Mouse (Mus musculus): Measurements from ENCODE around the gene Lhcgr. TPM values are rescaled to one million over a fixed set of nuclear protein-coding genes. Genes with fewer than 3 reads are reported as not detected.

Lhcgr gene
- polyA plus RNA-seq, 1 experiment from 2014 or later: 0.45 TPM

DNA sequence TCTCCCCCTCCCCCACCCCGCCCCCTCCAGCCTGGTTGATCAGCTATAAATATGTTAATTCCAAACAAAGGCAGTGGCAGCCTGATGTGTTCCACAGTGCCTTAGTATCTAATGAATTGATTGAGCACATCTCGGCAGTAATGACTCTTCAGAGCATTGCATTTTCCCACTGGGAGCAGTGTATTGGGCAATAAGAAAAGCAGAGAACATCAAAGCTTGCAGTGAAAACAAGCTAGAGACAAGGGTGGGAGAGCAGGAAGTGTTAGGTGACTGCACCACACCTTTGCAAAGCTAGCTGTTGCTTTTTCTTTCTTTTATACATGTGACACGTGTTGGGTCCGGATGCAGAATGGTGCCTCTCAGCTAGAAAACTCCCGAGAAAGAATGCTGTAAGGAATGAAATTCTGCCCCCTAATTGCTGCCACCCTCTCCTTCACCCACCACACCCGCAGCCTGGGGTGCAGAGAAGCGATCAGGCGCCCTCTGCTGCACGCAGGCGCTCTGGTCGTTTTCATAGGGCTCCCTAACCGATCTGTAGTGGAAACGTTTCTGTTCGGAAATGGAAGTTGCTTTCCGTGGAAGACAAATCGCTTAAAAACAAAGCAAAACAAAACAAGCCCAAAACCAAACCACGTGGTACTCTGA, 38.8 kb downstream of the Lhcgr start:
- ATAC-seq (ENCODE audit: low FRiP score, low TSS enrichment): peak; percentile 86; the same call in 1 of the 2 replicates

DNA sequence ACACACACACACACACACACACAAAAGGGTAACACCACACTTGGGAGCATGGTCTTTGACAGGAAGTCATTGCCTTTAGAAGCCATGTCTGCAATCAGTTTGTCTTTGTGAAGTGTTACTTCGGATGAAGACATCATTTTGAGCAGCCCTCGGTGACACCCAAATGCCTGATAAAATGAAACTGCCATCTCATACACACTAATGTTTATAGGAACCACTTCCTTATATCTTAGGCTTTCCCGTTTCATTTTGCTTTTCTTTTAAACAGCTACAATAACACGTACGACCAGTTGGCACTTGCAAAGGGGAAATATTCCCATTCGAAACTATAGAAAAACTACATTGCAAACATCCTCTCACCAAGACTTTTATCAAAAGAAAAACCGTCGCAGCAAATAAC, 42.1 kb downstream of the Lhcgr start:
- Histone ChIP-seq H3K27me3 (ENCODE audit: insufficient read depth, low read length) (no peaks in the 10 kb centered on the region), H3K4me3 (ENCODE audit: low read length) (no peak overlapping the region), H3K36me3 (ENCODE audit: insufficient read depth, low read length) (no peaks in the 10 kb centered on the region), H3K9me3 (ENCODE audit: low read length) (no peaks in the 10 kb centered on the region), H3K4me1 (ENCODE audit: insufficient read depth, low read length) (peaks cover 5% of the 10 kb centered on the region; the same call in 1 of the 2 replicates), H3K9ac (replicated peaks; ENCODE audit: low read length) (no peak overlapping the region), H3K27ac (ENCODE audit: low read length) (no peak overlapping the region), H3K4me2 (replicated peaks; ENCODE audit: low read depth, low read length) (no peak overlapping the region)
- 74% methylated on average over 8 of the region's 8 CpGs for WGBS
- no peak for ATAC-seq (ENCODE audit: low FRiP score, low TSS enrichment)

More for the DNA sequence above, 38.8 kb downstream of the Lhcgr start:
- H3K27me3 ChIP-seq (ENCODE audit: insufficient read depth, low read length): no peaks in the 10 kb centered on the region
- H3K9ac ChIP-seq (replicated peaks; ENCODE audit: low read length): peak overlapping the region; percentile 42
- peak overlapping the region; percentile 35 for H3K4me3 ChIP-seq (ENCODE audit: low read length)
- 2% methylated on average over 17 of the region's 17 CpGs for WGBS
- H3K4me1 ChIP-seq (ENCODE audit: insufficient read depth, low read length): peaks cover 5% of the 10 kb centered on the region; the same call in 1 of the 2 replicates
- no peaks in the 10 kb centered on the region for H3K36me3 ChIP-seq (ENCODE audit: insufficient read depth, low read length)
- H3K27ac ChIP-seq (ENCODE audit: low read length): no peak overlapping the region
- H3K4me2 ChIP-seq (replicated peaks; ENCODE audit: low read depth, low read length): peak overlapping the region; percentile 51
- no peaks in the 10 kb centered on the region for H3K9me3 ChIP-seq (ENCODE audit: low read length)

DNA sequence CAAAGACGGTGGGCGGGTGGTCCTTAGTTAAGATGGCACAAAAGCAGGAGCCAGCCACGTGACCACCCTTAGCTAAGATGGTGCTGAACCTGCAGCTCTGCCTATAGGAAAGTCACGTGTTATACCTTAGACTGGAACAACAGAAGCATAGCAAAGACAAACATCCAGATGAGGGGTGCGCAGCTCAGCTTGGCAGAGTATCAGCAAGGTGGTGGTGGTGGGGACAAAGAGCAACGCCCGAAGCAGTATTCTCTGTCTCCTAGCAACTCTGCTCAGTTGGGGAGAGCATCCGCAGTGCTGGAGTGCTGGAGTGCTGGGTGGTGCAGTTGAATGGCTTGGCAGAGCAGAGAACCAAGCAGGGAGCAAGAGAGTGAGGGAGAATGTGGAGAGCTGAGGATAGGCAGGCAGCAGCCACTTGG, 85.5 kb downstream of the Lhcgr start:
- H3K4me3 ChIP-seq (ENCODE audit: low read length): no peak overlapping the region
- H3K4me2 ChIP-seq (replicated peaks; ENCODE audit: low read depth, low read length): no peak overlapping the region
- H3K9me3 ChIP-seq (ENCODE audit: low read length): no peaks in the 10 kb centered on the region
- no peak overlapping the region for H3K27ac ChIP-seq (ENCODE audit: low read length)
- ATAC-seq (ENCODE audit: low FRiP score, low TSS enrichment): 0 out of 2 replicates have a peak, but pooled peaks have one; percentile 15
- 57% methylated on average over 8 of the region's 8 CpGs for WGBS
- H3K9ac ChIP-seq (replicated peaks; ENCODE audit: low read length): no peak overlapping the region
- no peaks in the 10 kb centered on the region for H3K4me1 ChIP-seq (ENCODE audit: insufficient read depth, low read length)
- no peaks in the 10 kb centered on the region for H3K27me3 ChIP-seq (ENCODE audit: insufficient read depth, low read length)
- H3K36me3 ChIP-seq (ENCODE audit: insufficient read depth, low read length): no peaks in the 10 kb centered on the region

DNA sequence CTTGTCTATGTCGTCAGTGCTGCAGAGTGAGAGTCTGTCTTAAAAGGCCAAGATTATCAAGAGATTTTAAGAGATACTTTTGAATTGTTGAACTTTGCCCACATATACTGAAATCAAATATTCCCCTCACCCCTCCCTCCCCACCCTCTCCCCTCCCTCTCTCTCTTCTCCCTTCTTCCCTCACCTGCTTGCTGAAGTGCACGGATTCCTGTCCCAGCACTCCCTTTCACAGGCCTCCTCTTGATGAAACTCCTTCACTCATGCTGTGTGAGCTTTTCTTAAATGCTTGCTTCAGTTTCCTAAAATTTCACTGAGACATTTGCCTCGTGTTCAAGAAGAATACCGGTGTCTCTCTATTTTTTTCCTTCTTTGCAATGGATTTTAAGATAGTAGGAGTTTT, 88.7 kb downstream of the Lhcgr start:
- Histone ChIP-seq H3K4me2 (replicated peaks; ENCODE audit: low read depth, low read length) (no peak overlapping the region), H3K27me3 (ENCODE audit: insufficient read depth, low read length) (no peaks in the 10 kb centered on the region), H3K4me1 (ENCODE audit: insufficient read depth, low read length) (no peaks in the 10 kb centered on the region), H3K9ac (replicated peaks; ENCODE audit: low read length) (no peak overlapping the region), H3K4me3 (ENCODE audit: low read length) (no peak overlapping the region), H3K9me3 (ENCODE audit: low read length) (no peaks in the 10 kb centered on the region), H3K36me3 (ENCODE audit: insufficient read depth, low read length) (no peaks in the 10 kb centered on the region), H3K27ac (ENCODE audit: low read length) (no peak overlapping the region)
- 51% methylated on average over 4 of the region's 4 CpGs for WGBS
- ATAC-seq (ENCODE audit: low FRiP score, low TSS enrichment): no peak

DNA sequence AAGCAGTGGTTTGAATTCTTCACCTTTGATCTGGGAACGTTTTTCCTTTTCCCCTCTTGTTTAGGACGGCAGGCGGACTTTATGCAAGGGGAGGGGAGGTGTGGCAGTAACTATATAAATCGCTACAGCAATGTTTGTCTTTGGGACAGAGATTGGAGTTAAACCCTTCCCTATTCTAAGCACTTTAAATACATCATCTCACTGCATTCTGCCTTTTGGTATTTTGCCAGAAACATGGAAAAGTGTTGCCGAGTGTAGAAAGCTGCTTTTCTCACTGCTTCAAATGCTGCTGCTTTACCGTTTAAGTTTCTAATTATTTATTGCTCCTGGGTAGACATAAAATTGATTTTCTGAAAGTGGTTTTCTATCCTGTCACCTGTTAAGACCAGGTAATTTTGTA, 89.4 kb downstream of the Lhcgr start:
- H3K4me2 ChIP-seq (replicated peaks; ENCODE audit: low read depth, low read length): 0 out of 2 replicates have a peak overlapping the region, but pooled peaks have one; percentile 23
- no peaks in the 10 kb centered on the region for H3K36me3 ChIP-seq (ENCODE audit: insufficient read depth, low read length)
- no peak overlapping the region for H3K4me3 ChIP-seq (ENCODE audit: low read length)
- no peaks in the 10 kb centered on the region for H3K4me1 ChIP-seq (ENCODE audit: insufficient read depth, low read length)
- no peaks in the 10 kb centered on the region for H3K9me3 ChIP-seq (ENCODE audit: low read length)
- WGBS: 21% methylated on average over 6 of the region's 6 CpGs
- no peak overlapping the region for H3K9ac ChIP-seq (replicated peaks; ENCODE audit: low read length)
- ATAC-seq (ENCODE audit: low FRiP score, low TSS enrichment): no peak
- no peak overlapping the region for H3K27ac ChIP-seq (ENCODE audit: low read length)
- no peaks in the 10 kb centered on the region for H3K27me3 ChIP-seq (ENCODE audit: insufficient read depth, low read length)

DNA sequence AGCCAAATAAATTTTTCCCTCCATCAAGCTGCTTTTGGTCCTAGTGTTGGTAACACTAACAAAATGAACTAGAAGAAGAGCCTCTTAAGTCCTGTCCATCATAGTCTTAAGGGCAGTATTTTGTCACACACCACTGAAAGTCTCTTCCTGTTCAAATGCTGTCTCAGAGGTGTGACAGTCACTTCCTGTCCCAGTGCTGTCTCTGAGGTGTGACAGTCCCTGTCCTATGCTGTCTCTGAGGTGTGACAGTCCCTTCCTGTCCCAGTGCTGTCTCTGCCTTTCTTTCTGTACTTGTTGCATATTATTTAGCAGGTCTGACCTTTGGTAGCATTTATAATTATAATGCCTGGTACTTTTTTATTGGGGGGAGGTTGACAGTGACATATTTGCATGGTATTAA, 90.9 kb downstream of the Lhcgr start:
- H3K27me3 ChIP-seq (ENCODE audit: insufficient read depth, low read length): no peaks in the 10 kb centered on the region
- no peak for ATAC-seq (ENCODE audit: low FRiP score, low TSS enrichment)

DNA sequence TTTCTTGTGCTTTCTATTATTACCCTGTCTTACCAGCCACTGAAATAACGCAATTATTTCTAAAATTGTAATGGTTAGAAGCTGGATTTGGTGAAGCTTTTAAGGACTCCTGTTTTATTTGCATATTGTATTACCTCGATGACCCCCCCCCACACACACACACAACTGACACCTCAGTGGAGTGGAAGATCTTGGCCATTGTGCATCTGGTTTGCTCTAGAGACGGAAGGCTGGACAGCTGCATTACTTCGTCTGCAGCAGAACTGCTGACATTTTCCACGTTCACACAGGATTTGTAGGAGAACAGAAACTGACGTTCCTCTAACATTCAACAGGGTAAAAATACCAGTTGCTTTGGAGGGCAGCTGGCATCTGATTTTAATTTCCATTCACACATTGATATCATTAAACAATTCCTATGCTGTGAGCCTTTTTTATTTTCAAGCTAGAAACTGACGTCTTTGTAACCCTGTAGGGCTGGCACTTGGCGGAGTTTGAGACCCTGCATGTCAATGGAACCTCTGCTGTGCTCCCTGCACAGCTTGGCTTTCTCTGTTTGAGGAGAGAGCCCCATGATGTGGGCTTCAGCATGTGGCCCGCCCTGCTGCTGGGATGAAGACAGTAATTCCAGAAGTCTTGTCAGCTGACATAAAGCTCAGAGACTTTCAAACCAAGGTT, 95.0 kb downstream of the Lhcgr start:
- 61% methylated on average over 9 of the region's 9 CpGs for whole genome bisulfite sequencing
- 0 out of 2 replicates have a peak, but pooled peaks cover 4% of the 10 kb centered on the region for H3K4me1 ChIP-seq (ENCODE audit: insufficient read depth, low read length)
- no peaks in the 10 kb centered on the region for H3K36me3 ChIP-seq (ENCODE audit: insufficient read depth, low read length)
- ATAC-seq (ENCODE audit: low FRiP score, low TSS enrichment): no peak
- H3K27ac ChIP-seq (ENCODE audit: low read length): no peak overlapping the region
- H3K4me3 ChIP-seq (ENCODE audit: low read length): no peak overlapping the region
- no peak overlapping the region for H3K4me2 ChIP-seq (replicated peaks; ENCODE audit: low read depth, low read length)
- no peaks in the 10 kb centered on the region for H3K9me3 ChIP-seq (ENCODE audit: low read length)
- no peak overlapping the region for H3K9ac ChIP-seq (replicated peaks; ENCODE audit: low read length)
- H3K27me3 ChIP-seq (ENCODE audit: insufficient read depth, low read length): no peaks in the 10 kb centered on the region

More for the DNA sequence above, 90.9 kb downstream of the Lhcgr start:
- H3K36me3 ChIP-seq (ENCODE audit: insufficient read depth, low read length): no peaks in the 10 kb centered on the region
- H3K9me3 ChIP-seq (ENCODE audit: low read length): no peaks in the 10 kb centered on the region
- no peak overlapping the region for H3K27ac ChIP-seq (ENCODE audit: low read length)
- H3K4me1 ChIP-seq (ENCODE audit: insufficient read depth, low read length): no peaks in the 10 kb centered on the region
- no peak overlapping the region for H3K9ac ChIP-seq (replicated peaks; ENCODE audit: low read length)
- H3K4me3 ChIP-seq (ENCODE audit: low read length): no peak overlapping the region
- no peak overlapping the region for H3K4me2 ChIP-seq (replicated peaks; ENCODE audit: low read depth, low read length)

DNA sequence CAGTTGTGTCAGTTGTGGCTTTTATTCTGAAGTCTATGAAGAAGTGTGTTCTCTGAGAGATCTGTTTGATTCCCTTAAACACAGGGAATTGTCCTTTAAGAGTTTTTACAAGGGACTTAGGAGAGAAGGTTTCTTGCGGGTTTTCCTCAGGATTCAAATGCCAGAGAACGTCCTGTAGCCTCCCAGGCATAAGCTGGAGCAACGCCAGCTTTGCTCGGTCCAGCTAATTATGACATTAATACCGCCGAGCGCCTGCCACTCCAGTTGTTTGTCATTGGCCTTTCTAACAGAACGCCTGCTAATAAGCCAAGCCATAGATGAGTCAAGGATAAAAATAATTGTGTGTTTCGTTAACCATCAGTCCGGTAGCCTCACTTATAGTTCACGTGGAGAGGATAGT, 103.6 kb downstream of the Lhcgr start:
- no peaks in the 10 kb centered on the region for H3K4me1 ChIP-seq (ENCODE audit: insufficient read depth, low read length)
- H3K27me3 ChIP-seq (ENCODE audit: insufficient read depth, low read length): no peaks in the 10 kb centered on the region
- no peak overlapping the region for H3K27ac ChIP-seq (ENCODE audit: low read length)
- H3K4me3 ChIP-seq (ENCODE audit: low read length): no peak overlapping the region
- 70% methylated on average over 11 of the region's 11 CpGs for WGBS
- no peak overlapping the region for H3K4me2 ChIP-seq (replicated peaks; ENCODE audit: low read depth, low read length)
- H3K36me3 ChIP-seq (ENCODE audit: insufficient read depth, low read length): no peaks in the 10 kb centered on the region
- no peak overlapping the region for H3K9ac ChIP-seq (replicated peaks; ENCODE audit: low read length)
- ATAC-seq (ENCODE audit: low FRiP score, low TSS enrichment): no peak
- H3K9me3 ChIP-seq (ENCODE audit: low read length): no peaks in the 10 kb centered on the region

DNA sequence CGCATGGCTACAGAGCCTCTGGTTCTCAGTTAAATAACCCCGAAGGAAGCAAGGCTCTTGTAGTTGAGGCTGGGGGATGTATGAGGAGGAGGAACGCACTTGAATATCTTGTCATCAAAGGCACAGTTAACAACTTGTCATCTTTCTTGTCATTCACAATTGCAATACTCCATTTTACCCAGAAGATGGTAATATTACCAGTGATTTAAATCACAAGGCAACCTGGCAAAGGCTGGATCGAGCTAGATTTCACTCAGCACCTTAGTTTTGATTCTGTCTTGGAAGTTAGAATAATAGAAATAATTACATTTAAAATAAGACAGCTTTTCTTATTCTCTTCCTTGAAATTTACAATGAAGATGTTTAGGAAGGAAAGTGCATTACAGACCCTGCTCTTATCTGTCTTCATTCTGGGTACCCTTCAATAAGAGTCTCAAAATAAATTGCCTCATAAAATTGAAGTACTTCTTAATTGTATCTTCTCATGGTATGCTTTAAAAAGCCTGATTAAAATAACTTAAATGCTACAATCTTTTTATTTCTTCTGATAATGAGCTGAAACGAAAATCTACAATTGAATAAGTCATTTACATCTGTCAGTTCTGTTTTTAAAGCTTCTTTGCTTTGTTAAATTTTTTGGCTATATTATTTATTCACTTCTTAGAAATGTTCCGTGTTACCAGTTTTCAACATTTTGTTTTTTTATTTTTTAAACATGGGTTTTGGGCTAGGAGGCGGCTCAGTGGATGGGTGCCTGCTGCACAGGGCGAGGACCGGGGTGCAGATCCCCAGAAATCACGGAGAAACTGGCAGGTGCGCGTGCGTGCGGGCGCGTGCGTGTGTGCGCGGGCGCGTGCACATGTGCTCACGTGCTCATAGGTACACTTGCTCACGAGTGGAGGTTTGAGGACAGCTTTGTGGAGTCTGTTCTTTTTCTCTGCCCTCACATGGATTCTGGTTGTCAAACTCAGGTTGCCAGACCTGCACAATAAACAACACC, 116.2 kb downstream of the Lhcgr start:
- H3K27ac ChIP-seq (ENCODE audit: low read length): no peak overlapping the region
- H3K9me3 ChIP-seq (ENCODE audit: low read length): no peaks in the 10 kb centered on the region
- H3K27me3 ChIP-seq (ENCODE audit: insufficient read depth, low read length): no peaks in the 10 kb centered on the region
- WGBS: 89% methylated on average over 23 of the region's 23 CpGs
- H3K4me3 ChIP-seq (ENCODE audit: low read length): no peak overlapping the region
- H3K4me1 ChIP-seq (ENCODE audit: insufficient read depth, low read length): no peaks in the 10 kb centered on the region
- H3K36me3 ChIP-seq (ENCODE audit: insufficient read depth, low read length): no peaks in the 10 kb centered on the region
- no peak for ATAC-seq (ENCODE audit: low FRiP score, low TSS enrichment)
- H3K9ac ChIP-seq (replicated peaks; ENCODE audit: low read length): no peak overlapping the region
- H3K4me2 ChIP-seq (replicated peaks; ENCODE audit: low read depth, low read length): no peak overlapping the region
